Mouse (Mus musculus) spleen, adult 12 weeks (tissue): ENCODE data around the gene Cpxm1.
"Not testable (repeated sequence)": the region's sequence is repeated elsewhere in the genome, so short reads cannot be mapped to it uniquely, and the experiment has no call there.

Source experiments
- DNase-seq: peaks from one replicate; pipeline ENCODE4 v3.0.0; 2022; ENCODE audit warnings: low spot score

The Cpxm1 gene

GRCm38 (mm10) chr2:130401891-130402290, 4.5 kb upstream of the Cpxm1 start:
- no peak for DNase-seq

GRCm38 (mm10) chr2:130400046-130400445, 2.7 kb upstream of the Cpxm1 start:
- no peak for DNase-seq

DNA sequence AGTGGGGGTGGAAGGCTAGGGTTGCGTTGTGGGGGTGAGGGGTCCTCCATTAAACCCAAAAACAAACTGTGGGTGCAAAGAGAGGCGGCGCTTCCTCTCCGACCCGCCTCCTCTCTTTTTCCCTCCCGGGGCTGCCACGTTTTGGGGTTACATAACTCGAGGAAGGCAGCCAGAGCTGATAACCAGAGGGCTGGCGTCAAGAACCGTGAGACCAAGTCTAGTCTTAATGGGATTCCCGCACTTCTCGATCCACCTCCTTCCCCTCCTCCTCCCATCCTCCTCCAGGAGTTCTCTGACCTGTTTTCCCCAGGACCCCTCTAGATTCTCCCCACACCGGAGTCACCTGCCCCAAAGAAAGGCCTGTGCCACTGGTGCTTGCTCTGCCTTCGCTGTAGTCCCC, 717 bp upstream of the Cpxm1 start:
- no peak for DNase-seq

GRCm38 (mm10) chr2:130395696-130396095, 1.7 kb downstream of the Cpxm1 start:
- DNase-seq: no peak

DNA sequence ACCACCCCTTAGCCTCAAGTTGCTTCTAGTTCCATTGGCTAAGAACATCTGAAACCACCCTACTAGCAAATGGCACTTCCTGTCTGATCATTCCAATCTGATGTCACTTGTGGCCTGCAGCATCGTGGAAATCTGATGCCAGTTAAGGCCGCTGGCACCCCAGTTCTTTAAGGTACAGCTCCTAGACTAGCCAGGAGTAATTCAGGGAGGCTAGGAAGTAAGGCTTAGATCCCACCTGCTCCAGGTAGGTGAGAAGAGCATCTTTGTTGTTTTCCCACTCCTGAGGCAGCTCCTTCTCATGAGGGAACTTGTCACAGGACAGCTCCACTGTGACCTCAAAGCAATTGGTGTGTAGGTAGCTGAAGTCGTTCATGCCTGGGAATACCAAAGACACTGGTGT, 4.5 kb downstream of the Cpxm1 start:
- DNase-seq: no peak

GRCm38 (mm10) chr2:130390993-130391625, 6.3 kb downstream of the Cpxm1 start:
- no peak for DNase-seq

DNA sequence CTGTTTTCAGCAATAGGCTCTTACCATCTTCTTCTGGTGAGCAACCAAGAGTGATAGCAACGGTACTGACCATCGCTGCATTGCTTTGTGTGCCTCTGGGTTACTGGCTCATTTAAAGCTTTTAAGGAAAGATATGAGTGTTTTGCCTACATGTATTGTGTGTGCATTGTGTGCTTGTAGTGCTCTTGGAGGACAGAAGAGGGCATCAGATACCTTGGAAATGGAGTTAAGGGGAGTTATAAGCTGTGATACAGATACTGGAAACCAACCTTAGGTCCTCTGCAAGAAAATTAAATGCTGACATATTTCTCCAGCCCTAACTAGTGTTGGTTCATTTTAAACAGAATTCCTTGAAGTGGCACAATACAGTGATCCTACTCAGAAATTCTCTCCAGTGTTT, 8.6 kb downstream of the Cpxm1 start:
- no peak for DNase-seq

- no peak for DNase-seq
Measured at GRCm38 (mm10) chr2:130386212-130386611, 11.2 kb downstream of the Cpxm1 start.

- no peak for DNase-seq
Measured at GRCm38 (mm10) chr2:130383895-130384294, 13.5 kb downstream of the Cpxm1 start.

DNA sequence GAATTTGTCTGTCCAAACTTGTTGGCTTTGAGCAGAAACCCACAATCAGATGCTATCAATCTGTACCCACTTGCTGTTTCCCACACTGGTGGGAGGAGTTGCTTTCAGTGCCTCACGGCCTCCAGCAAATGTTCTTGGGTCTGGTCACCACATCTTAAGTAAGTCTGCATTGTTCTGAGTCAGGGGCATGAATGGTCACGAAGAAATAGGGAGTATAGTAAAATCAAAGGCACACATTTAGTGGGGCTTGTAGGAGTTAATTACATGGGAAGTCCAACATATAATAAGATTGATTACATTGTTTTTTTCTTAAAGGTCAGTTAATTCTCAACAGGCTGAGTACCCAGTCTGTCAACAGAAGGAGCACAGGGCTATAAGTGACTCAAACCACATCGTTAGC, 14.2 kb downstream of the Cpxm1 start:
- no peak for DNase-seq

DNA sequence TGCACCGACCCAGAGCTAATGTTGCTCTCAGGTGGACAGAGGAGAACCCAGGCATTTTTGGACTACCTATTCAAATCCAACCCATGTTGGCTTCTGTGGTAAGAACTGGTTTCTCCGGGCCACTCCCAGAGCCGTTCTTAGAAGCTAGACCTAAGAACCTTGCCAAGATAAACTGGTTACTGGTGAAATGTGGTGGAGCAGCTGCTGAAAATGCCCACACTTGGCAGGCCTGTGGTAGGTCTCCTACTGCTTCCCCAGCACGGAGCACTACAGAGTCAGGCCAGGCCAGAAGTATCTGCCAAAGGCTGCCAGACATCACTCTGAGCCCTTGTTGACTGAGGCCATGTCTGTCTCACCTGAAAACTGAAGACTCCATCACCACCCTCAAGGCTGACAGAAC, 22.4 kb downstream of the Cpxm1 start:
- DNase-seq: no peak

DNA sequence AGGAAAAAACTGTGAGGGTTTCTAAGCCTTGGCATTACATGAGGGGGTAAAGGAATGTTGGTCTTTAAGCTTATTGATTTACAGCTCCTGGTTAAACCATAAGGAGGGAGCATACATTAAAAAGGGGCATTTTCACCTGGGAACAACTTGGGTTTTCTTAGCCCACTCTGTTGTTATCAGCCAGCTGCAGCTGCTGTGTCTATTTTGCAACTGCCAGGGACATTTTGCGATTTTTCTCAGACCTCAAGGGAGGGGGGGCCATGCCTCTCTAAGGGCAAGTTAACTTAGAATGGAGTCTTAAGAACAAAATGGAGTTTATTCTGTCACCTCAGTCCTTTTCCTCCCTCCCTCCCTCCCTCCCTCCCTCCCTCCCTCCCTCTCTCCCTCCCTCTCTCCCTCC, 24.3 kb downstream of the Cpxm1 start:
- DNase-seq: not testable (repeated sequence)

- DNase-seq: no peak
Measured at GRCm38 (mm10) chr2:130367386-130367785, 30.0 kb downstream of the Cpxm1 start.

- DNase-seq: no peak
Measured at GRCm38 (mm10) chr2:130365211-130366094, 31.9 kb downstream of the Cpxm1 start.

DNA sequence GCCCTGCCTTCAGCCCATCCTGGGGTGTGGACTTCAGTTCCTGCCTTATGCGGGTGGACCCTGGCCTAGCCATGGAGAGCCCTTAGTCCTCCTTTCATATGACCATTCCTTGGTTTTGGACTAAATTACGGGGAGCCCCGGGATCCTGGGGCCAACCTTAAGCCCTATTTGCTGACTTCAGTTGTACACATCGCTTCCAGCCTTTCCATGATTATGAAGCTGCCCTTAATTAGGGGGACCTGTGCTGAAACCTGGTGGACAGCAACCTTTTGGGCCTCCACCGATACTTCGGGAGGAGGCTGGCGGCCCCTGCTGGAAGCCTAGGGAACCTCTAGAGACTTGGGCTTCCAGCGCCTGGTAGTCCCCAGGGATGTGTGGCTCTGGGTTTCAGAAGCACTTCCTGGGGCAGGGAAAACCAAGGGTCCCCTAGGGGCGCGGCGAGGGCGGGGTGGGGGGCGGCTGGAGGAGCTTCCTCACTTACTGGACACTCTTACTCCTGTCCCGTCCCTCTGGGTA, 34.8 kb downstream of the Cpxm1 start:
- DNase-seq: peak; percentile 4

DNA sequence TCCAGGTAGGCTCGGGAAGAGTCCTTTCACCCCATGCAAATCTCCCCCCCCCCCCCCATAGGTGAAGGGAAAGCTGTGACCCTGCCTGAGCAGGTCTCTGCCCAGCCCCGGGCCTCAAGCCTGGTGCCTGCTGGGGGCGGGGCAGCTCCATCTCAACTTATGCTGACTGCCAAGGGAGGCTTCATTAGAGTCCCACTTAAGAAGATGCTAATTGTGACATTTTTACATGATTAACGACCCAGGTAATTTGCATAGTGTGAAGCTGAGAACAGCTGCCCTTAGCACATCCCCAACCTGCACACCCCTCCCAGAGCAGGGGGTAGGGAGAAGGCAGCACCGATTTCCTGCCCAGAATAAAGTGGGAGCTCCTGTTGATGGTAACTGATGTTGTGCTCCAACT, 38.5 kb downstream of the Cpxm1 start:
- DNase-seq: no peak

DNA sequence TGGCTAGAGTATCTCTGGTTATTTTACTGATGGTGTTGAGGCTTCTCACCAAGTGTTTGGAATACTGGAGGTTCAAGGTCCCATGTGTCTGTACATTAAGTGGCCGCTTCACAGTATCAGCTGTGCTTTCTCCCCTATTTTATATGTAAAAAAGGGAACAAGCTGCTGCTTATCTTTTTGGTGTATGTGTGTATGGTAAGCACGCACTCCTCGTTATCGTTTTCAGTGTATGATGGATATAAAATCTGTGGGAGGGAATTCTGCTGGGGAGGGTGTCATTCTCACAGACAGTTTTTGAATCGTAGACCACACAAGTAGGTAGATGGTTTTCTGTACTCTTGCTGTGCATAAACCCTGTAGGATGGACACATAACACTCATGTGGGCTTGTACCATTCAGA, 39.8 kb downstream of the Cpxm1 start:
- DNase-seq: no peak

GRCm38 (mm10) chr2:130353889-130354288, 43.5 kb downstream of the Cpxm1 start:
- DNase-seq: no peak

DNA sequence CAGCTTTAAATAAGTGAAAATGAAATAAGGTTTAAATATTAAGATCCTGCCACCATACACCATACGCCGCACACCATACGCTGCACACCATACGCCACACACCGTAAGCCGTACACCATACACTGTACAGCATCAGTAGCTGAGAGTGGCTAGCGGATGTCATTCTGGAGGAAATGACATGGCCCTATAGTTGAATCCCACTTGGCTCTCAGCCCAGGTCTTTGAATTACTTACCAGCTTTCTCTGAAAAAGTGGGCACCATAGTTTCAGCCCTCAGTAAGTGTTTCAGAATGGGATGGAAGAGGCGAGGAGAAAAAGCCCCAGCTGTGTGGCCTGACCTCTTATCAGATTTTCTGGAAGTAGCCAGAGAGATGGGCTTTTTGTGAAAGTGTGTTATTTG, 44.0 kb downstream of the Cpxm1 start:
- DNase-seq: no peak

- DNase-seq: no peak
Measured at GRCm38 (mm10) chr2:130351758-130352339, 45.5 kb downstream of the Cpxm1 start.

DNA sequence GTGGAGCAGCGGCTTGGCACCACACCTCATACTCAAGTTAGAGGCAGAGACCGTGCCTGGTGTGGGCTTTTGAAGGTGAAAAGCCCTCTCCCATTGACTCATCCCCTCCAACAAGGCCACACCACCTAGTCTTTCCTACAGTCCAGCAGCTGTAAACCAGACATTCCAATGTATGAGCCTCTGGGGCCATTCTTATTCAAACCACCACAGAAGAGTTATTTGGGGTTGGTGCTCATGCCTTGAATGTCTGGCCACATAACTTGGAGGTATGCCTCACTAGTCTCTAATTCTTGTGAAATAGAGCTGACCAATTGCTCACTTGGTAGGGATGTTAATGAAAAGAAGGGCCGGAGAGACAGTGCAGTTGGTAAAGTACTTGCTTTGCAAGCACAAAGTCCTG, 47.0 kb downstream of the Cpxm1 start:
- DNase-seq: no peak

DNA sequence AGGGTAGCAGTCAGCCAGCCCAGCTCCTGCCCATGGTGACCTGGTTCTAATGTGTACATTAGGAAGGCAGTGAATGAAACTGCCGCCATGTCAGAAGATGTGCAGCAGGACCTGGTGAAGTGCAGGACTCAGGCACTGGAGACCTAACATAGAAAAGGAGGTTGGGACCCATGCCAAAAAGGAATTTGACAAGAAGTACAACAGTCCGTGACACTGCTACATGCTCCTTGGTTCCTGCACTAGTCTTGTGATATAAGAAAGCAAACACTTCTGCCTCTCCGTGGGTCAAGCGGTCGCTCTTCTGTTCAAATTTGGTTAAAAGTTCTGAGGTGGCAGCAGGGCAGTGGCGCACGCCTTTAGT, 56.2 kb downstream of the Cpxm1 start:
- DNase-seq: no peak
